Mouse (Mus musculus) retina, embryonic 14.5 days (tissue): Measurements from ENCODE around the gene Tuba1c.
"Not testable (repeated sequence)": the region's sequence is repeated elsewhere in the genome, so short reads cannot be mapped to it uniquely, and the experiment has no call there.

Source experiments
- DNase-seq: peaks from one replicate; pipeline ENCODE4 v3.0.0-alpha.2; 2015; ENCODE audit warnings: low spot score

The Tuba1c gene

DNA sequence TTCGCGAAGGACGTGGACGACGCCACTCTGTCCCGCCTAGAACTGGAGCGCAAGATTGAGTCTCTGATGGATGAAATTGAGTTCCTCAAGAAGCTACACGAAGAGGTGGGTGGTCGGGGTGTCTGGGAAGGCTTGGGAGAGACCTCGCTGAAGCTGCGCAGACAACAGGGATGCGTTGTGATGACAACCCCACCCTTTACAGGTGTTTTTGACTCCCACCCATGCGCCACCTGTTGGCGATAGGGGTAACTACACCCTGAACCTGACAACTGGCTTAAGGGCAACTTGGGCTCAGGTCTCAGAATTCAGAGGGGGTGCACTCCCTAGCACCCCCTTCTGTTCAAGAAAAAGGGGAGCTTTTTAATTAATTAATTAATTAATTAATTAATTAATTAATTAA is 26.6 kb downstream of the Tuba1c start:
- peak; percentile 63 for DNase-seq

DNA sequence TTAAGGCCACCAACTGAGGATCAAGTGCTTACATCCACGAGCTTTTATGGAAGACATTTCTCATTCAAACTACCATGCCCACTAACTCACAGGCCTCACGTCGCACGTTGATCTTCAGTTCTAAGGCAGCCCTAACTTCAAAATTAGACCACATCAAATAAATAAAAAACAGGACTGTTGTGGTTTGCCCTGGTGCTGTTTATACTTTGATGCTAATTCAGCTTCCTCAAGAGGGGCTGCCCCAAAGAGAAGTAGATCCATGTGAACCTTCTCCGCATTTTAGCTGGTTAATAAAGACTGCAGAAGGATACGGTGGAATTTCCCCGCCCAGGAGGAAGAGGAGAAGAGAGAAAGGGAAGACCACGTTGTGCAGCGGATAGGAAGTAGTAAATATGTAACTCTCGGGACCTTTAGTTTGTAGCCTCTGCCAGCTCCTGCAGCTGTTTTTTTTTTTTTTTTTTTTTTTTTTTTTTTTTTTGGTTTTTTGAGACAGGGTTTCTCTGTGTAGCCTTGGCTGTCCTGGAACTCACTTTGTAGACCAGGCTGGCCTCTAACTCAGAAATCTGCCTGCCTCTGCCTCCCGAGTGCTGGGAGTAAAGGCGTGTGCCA is 36.0 kb downstream of the Tuba1c start:
- no peak for DNase-seq

DNA sequence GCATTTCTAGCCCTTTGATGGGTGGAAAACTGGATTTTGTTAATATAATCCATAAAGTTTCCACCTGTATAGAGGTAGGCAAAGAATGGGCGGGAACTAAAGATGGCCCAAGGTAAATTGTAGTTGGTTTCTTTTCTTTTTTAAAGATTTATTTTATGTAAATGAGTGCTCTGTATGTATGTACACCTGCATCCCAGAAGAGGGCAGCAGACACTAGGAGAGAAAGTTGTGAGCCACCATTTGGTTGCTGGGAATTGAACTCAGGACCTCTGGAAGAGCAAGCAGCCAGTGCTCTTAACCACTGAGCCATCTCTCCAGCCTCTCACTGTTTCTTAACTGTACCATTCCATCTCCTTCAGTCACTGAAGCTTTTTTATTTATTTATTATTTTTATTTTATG is 42.3 kb downstream of the Tuba1c start:
- DNase-seq = no peak

DNA sequence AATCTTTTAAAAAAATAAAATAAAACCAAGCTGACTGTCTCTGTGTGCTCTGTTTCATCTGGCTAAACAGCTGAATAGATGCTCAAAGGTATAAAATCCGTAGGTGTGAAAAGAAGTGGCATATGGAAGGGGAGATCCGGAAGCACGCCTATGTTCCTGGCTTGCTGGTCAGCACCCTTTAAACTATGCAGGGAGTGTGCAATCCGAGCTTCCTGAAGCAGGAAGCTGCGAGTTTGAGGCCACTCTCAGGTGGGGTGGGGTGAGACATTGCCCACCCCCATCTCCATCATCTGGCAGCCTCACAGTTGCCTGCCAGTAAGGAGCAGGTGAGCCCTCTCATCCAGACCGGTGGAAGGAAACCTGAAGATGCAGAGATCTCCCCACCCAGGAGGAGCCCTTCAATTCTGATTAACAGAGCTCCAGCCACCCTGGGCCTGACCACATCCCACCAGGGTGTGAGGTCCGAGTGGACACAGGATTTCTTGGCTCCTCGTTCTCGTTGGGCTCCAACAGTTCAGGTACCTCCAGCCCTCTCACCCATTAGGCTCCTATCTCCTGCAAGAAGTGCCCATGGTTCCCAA is 44.4 kb downstream of the Tuba1c start, which contains the start of gene Troap:
Gene Troap, plus strand, starts transcription at position 557 of the 581 bp plus-strand sequence.
- DNase-seq = no peak

DNA sequence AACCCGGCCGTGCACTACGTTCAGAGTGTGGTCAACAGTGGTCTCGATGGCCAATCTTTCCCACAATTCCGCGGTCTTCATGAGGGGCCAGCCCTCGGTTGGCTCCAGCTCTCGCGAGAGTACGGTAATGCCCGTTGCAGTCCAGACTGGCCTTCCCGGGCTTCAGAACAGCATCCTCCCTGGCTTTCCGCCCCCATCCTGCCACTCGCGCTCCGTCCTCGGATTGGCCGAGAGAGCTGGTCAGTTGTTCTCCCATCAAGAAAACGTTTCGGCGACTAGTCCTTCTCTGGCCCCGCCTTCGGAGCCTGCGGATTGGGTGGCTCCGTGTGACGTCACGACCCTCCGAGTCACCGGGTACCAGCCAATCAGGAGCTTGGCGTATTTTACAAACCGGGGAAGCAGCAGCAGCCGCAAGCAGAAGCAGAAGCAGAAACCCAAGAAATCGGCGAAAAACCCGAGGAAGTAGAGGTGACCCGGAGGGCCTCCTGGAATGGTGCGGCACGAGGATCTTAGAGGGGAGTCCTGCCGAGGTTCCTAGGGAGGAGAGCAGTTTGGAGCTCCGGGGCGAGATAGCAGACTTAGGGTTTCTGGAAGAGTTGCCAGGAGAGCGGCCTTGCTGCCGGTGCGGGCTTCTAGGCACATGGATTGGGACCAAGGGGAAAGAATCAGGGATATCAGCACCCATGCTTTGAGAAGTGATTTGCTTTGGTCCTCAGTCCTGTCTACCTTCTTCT is 45.1 kb downstream of the Tuba1c start:
- DNase-seq = peak; percentile 98

DNA sequence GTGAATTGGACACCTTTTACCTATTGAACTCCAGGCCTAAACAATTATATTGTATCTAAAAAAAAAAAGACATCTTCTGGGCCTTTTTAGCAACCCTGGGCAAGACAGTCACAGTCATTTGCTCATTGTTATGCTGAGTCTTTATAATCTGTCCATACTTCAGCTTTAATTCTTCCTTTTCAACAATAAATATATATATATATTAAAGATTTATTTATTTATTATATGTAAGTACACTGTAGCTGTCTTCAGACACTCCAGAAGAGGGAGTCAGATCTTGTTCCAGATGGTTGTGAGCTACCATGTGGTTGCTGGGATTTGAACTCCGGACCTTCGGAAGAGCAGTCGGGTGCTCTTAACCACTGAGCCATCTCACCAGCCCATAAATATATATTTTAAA is 46.3 kb downstream of the Tuba1c start:
- not testable (repeated sequence) for DNase-seq

DNA sequence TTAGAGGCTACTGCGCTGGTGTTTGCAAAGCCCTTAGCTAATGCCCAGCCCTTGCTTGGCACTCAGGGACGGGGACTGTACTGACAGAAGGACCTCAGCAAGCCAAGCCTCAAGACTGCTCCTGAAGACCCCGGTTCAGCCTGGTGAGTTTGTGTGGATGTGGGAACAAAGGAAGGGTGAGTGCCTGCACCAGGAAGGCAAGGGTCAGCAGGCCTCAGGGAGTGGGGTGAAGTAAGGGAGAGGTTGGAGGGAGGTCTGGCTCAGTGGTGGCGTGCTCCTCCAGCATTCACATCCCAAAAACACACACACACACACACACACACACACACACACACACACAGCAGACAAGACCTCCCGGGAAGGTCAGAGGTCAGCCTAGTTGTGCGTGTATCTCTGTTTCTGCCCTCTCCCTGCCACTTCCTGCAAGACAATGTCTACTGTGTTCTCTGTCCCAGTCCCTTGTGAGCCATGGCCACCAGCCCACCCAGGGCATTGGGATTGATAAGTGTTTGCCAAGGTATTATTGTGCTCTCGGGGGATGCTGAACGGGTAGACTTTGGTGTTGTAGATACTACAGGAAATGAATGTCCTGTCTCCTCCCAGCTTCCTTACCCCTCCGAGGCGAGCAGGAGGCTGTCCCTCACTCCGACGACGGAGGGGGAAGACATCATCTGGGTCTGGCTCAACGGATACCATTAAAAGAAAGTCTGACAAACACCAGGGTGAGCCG is 48.7 kb downstream of the Tuba1c start:
- no peak for DNase-seq

DNA sequence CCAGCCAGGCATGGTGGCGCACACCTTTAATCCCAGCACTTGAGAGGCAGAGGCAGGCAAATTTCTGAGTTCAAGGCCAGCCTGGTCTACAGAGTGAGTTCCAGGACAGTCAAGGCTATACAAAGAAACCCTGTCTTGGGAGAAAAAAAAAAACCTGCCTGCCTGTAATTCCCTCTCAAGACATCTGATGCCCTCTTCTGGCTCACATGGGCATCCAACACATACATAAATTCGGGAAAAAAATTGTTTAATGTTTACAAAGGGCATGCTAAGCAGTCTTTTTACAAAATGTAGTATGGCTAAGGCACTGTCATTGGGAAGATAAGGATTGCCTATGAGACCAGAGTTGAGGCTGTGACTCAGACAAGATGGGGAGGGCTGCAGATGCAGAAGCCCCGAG is 50.1 kb downstream of the Tuba1c start:
- no peak for DNase-seq

DNA sequence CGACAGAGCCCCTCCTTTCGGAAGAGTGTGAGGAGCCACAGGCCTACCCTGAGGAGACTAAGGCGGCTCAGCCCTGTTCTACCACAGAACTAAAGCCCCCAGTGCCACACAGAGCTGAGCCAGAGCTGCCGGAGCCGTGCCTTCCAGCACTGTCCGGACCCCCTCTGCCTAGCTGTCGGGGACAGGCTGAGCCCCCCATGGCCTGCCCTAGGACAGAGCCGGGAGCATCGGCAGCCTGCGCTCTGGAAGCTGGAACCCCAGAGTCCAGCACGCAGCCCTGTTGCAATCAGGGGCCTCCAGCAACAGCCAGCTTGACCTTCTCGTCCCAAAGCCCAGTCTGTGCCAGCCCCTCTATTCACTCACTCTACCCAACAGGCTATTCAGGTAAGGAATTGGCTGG is 52.6 kb downstream of the Tuba1c start:
- no peak for DNase-seq

DNA sequence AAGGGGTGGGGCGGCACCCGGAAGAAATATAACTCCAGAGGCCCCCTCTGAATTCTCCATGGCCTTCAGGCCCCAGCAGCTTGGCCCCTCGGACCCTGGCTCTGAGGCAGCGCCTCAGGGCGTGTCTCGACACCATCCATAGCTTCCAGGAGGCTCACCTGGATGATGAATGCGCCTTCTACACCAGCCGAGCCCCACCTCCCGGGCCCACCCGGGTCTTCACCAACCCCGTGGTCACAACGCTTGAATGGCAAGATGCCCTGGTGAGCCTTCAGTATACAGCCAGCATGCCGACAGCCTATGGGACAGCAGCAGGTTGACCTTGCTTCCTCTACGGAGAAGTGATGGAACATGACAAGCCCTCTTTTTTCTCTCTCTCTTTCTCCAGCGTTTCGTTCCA is 53.1 kb downstream of the Tuba1c start:
- no peak for DNase-seq

DNA sequence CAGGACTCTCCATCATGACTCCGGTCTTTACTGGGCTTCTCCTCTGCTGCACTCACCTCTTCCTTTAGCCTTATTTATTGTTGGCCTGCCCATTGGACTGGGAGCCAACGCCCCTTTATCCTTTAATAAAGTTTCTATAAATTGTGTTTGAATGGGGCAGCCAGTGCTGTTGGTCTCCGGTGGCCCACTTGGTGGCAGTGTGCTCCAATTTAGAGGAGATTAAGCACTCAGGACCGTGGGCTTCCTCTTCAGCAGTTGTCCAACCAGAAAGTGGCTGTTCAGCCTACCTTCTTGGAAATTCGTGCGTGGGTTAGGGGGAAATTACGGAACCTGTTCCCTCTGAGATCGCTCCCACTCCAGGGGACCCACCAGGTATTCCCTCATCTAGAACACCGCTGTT is 53.6 kb downstream of the Tuba1c start:
- peak; percentile 75 for DNase-seq

DNA sequence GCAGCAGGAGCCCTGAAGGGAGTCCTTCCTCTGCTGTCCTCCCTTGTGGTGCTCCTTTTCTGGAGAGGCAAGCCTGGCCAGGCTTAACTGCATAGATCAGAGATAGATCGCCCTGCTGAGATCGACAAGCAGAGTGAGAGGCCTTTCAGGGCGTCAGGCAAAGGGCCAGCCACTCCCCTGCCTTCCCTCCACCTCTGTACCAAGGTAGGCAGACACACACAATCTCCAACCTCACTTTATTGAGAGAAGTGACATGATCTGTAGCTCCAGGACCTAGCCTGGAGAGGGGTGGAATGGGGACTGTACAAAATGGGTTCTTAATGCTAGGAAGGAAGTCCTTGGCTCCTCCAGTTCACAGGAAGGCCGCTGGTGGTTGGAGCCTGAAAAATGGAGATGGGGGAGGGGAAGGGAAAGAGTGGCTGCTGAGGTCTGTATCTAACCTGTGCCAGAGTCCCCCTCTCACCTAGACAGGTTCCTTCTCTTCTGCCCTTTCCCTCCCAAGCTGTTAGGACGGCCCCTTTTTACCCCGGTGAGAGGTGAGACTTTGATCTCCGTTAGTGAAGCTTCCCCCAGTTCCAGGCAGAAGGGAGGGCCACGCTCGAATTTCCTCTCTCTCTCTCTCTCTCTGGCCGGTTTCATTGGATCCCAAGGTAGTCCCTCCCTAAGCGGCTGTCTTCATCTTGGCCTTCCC is 54.3 kb downstream of the Tuba1c start:
- DNase-seq = no peak

DNA sequence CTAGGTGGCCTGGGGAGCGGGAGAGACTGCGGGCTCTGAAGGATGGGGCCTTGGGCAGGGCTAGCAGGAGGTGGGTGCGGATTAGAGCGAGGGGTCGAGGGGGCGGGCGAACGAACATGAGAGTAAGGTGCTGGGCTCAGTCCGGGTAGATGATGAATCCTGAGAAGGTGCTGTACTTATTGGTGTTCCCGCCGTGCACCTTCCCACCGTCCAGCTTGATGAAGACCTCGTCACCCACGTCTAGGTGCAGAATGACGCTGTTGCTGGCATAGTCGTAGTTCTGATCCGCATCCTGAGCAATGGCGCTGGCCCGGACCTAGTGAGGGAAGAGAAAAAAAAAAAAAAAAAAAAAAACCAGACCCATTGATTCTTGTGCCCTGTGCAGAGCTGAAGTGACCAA is 54.9 kb downstream of the Tuba1c start:
- DNase-seq = no peak

DNA sequence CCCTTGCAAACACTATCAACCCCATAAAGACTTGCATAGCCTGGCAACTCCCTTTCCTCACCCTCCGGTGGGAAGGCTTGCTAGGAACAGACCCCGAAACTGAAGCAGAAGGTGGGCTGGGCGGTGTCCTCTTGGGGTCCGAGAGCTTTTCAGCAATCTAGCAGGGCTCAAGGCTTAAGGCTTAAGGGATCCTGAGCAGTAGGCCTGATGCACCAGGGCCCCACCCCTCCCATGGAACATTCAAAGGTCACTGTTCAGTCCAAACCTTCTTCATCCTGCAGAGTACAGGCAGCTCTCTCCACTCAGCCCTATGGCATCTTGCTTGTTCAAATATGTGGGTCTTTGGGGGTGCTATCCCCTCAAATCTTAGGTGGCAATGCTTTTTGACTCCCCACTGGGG is 56.3 kb downstream of the Tuba1c start:
- DNase-seq = no peak

DNA sequence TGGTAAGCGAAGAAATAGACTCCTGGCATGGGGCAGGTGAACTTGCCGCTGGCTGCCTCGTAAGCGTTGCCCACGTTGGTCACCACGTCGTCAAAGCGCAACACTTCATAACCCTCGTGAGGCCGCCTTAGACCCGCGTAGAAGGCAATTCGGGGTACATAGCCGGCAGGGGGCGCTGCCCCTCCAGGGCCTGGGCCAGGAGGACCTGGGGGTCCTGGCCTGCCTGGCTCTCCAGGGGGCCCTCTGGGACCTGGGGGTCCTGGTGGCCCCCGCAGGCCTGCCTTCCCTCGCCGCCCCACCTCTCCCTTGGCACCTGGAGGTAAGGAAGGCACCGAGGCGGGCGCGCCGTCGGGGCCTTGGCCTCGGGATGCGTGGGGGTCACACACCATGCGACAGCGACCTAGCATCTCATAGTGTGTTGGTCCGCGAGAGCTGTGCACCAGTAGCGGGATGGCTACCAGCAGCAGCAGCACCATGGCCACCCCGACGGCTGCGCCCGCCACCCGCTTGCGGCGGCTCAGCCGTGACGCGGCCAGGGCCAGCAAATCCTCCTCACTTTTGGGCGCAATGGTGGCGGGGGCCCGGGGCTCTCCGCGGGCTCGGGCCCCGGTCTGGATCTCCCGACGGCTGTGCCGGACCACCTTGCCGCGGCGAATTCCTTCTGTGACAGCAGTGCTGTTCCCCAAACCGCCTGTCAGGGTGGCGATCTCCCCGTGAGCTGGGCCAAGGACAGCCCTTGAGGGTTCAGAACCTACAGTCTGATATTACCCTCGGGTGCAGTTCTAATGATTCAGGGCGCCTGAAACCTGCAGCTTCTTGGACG is 57.8 kb downstream of the Tuba1c start, which contains the start of gene C1ql4:
Gene C1ql4, minus strand, starts transcription at position 565 of the 823 bp plus-strand sequence.
- peak; percentile 59 for DNase-seq
